Mouse (Mus musculus) C2C12 (cell line): Measurements from ENCODE around the gene Cfap97d1.

Experiments used
- CTCF ChIP-seq: IDR thresholded peaks from one replicate; pipeline ENCODE4 v1.5.1; 2011; ENCODE audit not compliant: control insufficient read depth, insufficient read depth, insufficient read length
- FOSL1 ChIP-seq: IDR thresholded peaks from one replicate; pipeline ENCODE4 v1.8.0; 2011; ENCODE audit warnings: mild to moderate bottlenecking, low read length; ENCODE audit not compliant: poor library complexity, insufficient read depth, severe bottlenecking
- MAX ChIP-seq: IDR thresholded peaks from one replicate; pipeline ENCODE4 v1.6.1; 2011; ENCODE audit warnings: mild to moderate bottlenecking, control low read depth
- MYOG ChIP-seq: IDR thresholded peaks from one replicate; pipeline ENCODE4 v1.6.1; 2011; ENCODE audit not compliant: control insufficient read depth, insufficient read length; ENCODE audit errors: extremely low read depth
- USF1 ChIP-seq: IDR thresholded peaks from one replicate; pipeline ENCODE4 v1.6.1; 2011; ENCODE audit warnings: low read depth, mild to moderate bottlenecking, control low read depth, moderate library complexity

GRCm38 (mm10) chr11:102015472-102015871 lies 31.4 kb downstream of the Cfap97d1 start:
- no peak for TF ChIP-seq CTCF
- TF ChIP-seq USF1, result no peak
- TF ChIP-seq MAX, result no peak
- TF ChIP-seq MYOG, result no peak
- TF ChIP-seq FOSL1, result no peak
